Comparison of ENCODE assay signal across 9 mouse cellular contexts in the genomic region with DNA sequence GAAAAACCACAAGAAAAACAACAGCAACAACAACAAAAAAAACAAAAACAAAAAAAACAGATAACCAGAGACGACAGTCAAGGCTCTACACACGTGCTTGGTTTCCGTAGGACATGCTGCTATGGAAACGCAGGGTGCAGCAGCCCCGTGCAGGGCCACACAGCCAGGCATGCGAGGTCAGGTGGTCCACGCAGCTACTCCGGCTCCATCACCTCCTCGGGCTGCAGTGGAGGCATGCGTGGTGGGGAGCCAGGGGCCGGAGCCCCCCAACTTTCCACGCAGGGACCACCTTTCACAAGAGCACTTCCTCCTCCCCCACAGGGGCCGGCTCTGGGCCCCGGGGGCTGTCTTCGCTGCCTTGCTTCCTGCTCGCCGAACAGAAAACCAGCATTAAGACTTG. TPM values are rescaled to one million over a fixed set of nuclear protein-coding genes. Genes with fewer than 3 reads are reported as not detected.
DNase-seq lines count a peak whose midpoint lies in the region; ATAC-seq and TF ChIP-seq lines count a peak whose summit lies in the region.
"Had no signal": no experiment of that assay in that cellular context is flagged by ENCODE, and none has a peak within 500 bp of the region (broad histone marks: within the 10 kb centered on the region; RNA-seq: fewer than 3 reads in every experiment).

No protein-coding gene starts in this region.

- peaks cover 25% of the 10 kb centered on the region for H3K4me1 ChIP-seq in heart, embryonic 13.5 days
- H3K4me1 ChIP-seq in spleen, adult 2 months (ENCODE audit: control insufficient read depth, insufficient read depth, insufficient read length), result peaks cover 16% of the 10 kb centered on the region; the same call in 1 of the 2 replicates
- peaks cover 17% of the 10 kb centered on the region for H3K4me1 ChIP-seq in liver, postnatal 0 days (ENCODE audit: insufficient read depth)

- ATAC-seq in heart, embryonic 13.5 days (ENCODE audit: extremely low read depth, insufficient number of reproducible peaks, low FRiP score, low TSS enrichment), result no peak
- ATAC-seq in liver, postnatal 0 days, result no peak

- no peak for DNase-seq in heart, postnatal 36 days
- no peak for DNase-seq in spleen, adult 2 months (ENCODE audit: low read depth in 1 of 2, low spot score in 2 of 2)
- no peak for DNase-seq in spleen, postnatal 4 days (ENCODE audit: low spot score in 2 of 2)
- DNase-seq in liver, postnatal 0 days, result no peak
- DNase-seq in layer of hippocampus, postnatal 14 days (ENCODE audit: low spot score in 2 of 2), result no peak
- no peak for DNase-seq in right cerebral cortex, adult 18-20 months
- DNase-seq in layer of hippocampus, adult 8-10 months (ENCODE audit: low spot score in 2 of 2), result no peak
- DNase-seq: midbrain, embryonic 14.5 days had no signal

- H3K4me3 ChIP-seq in heart, embryonic 13.5 days, result no peak overlapping the region
- peak overlapping the region; percentile 29; the same call in 1 of the 2 replicates for H3K4me3 ChIP-seq in spleen, adult 2 months (ENCODE audit: extremely low read depth, insufficient read depth, insufficient read length)
- peak overlapping the region; percentile 10; the same call in 1 of the 2 replicates for H3K4me3 ChIP-seq in liver, postnatal 0 days (ENCODE audit: low read depth, low read length)

- H3K36me3 ChIP-seq in heart, embryonic 13.5 days, result peaks cover 20% of the 10 kb centered on the region
- H3K36me3 ChIP-seq in spleen, adult 2 months (ENCODE audit: control insufficient read depth, insufficient read depth, low read length), result peaks cover 2% of the 10 kb centered on the region; the same call in 1 of the 2 replicates
- no peaks in the 10 kb centered on the region; the same call in 1 of the 2 replicates for H3K36me3 ChIP-seq in liver, postnatal 0 days (replicated peaks; ENCODE audit: insufficient read depth, low read length)

- H3K9me3 ChIP-seq in heart, embryonic 13.5 days, result no peaks in the 10 kb centered on the region
- H3K9me3 ChIP-seq in liver, postnatal 0 days (ENCODE audit: low read length), result no peaks in the 10 kb centered on the region

- H3K4me2 ChIP-seq in heart, embryonic 13.5 days, result peak overlapping the region; percentile 27
- H3K4me2 ChIP-seq in liver, postnatal 0 days (ENCODE audit: low read depth, low read length), result peak overlapping the region; percentile 55

- WGBS in heart, embryonic 13.5 days, result 56% methylated on average over 17 of the region's 17 CpGs
- WGBS in spleen, adult 2 months, result 9% methylated on average over 17 of the region's 17 CpGs
- 25% methylated on average over 17 of the region's 17 CpGs for WGBS in liver, postnatal 0 days (ENCODE audit: insufficient replicate concordance)

- H3K27me3 ChIP-seq in heart, embryonic 13.5 days (replicated peaks), result no peaks in the 10 kb centered on the region
- no peaks in the 10 kb centered on the region for H3K27me3 ChIP-seq in spleen, adult 2 months (ENCODE audit: control insufficient read depth, insufficient read depth, low read length)
- H3K27me3 ChIP-seq in liver, postnatal 0 days (ENCODE audit: insufficient read depth, low read length), result no peaks in the 10 kb centered on the region

- TF ChIP-seq EP300 in liver, postnatal 0 days (IDR thresholded peaks at IDR 0.05; ENCODE audit: low read depth), result no peak

- intact Hi-C loops in heart, postnatal 36 days (cut with DNase I), result no loop called here

- TF ChIP-seq CTCF in spleen, adult 2 months (IDR thresholded peaks at IDR 0.05; ENCODE audit: extremely low read depth, insufficient read depth, insufficient read length, insufficient replicate concordance), result no peak
- TF ChIP-seq CTCF in liver, postnatal 0 days (IDR thresholded peaks at IDR 0.05; ENCODE audit: low read depth), result no peak

- TF ChIP-seq POLR2A in spleen, adult 2 months (IDR thresholded peaks at IDR 0.05; ENCODE audit: low read depth, low read length), result no peak

- H3K27ac ChIP-seq in heart, embryonic 13.5 days (replicated peaks), result no peak overlapping the region
- no peak overlapping the region for H3K27ac ChIP-seq in spleen, adult 2 months (ENCODE audit: insufficient read depth, low read length)
- H3K27ac ChIP-seq in liver, postnatal 0 days (ENCODE audit: low read depth), result no peak overlapping the region

- no peak overlapping the region for H3K9ac ChIP-seq in heart, embryonic 13.5 days
- H3K9ac ChIP-seq in liver, postnatal 0 days (replicated peaks), result no peak overlapping the region; the same call in 1 of the 2 replicates

RNA-seq across cellular contexts. Expression of a gene that starts 26.5 kb away (rescaled TPM):
- 14.4 and 18.8 TPM in 2 replicates for polyA plus RNA-seq in heart, embryonic 13.5 days (2015; fragmentation: Nextera tagmentation; extraction: Ambion mirVana)
- total RNA-seq in heart, postnatal 36 days (2021), result 10 to 100 TPM; 18.9 to 20.5 TPM
- 58.3 and 59.2 TPM in 2 replicates for polyA plus RNA-seq in spleen, adult 2 months (2012; rRNA removed)
- 36.0 and 36.2 TPM in 2 replicates for polyA plus RNA-seq in liver, postnatal 0 days (2015; fragmentation: Nextera tagmentation; extraction: Ambion mirVana)
- 10 to 100 TPM; 11.0 to 11.4 TPM for total RNA-seq in layer of hippocampus, postnatal 14 days (2021)
- total RNA-seq in layer of hippocampus, adult 8-10 months (2022), result 10 to 100 TPM; 16.6 to 28.6 (median 20.2) TPM

RNA-seq across cellular contexts. Expression of a gene that starts 45.3 kb away (rescaled TPM):
- polyA plus RNA-seq in heart, embryonic 13.5 days (2015; fragmentation: Nextera tagmentation; extraction: Ambion mirVana), result 14.0 and 14.5 TPM in 2 replicates
- 10 to 100 TPM in 1 of 2 experiments, 1 to 10 TPM in 1; 9.2 to 11.2 TPM for total RNA-seq in heart, postnatal 36 days (2021)
- polyA plus RNA-seq in spleen, adult 2 months (2012; rRNA removed), result 21.2 and 28.3 TPM in 2 replicates
- polyA plus RNA-seq in liver, postnatal 0 days (2015; fragmentation: Nextera tagmentation; extraction: Ambion mirVana), result 9.7 and 10.6 TPM in 2 replicates
- total RNA-seq in layer of hippocampus, postnatal 14 days (2021), result 100 to 1,000 TPM; 116 to 120 TPM
- total RNA-seq in layer of hippocampus, adult 8-10 months (2022), result 10 to 100 TPM; 87.3 to 96.2 (median 93.0) TPM

Comparison
In these comparisons a context has a peak if more than half of its experiments do, and no peak if none do; other contexts are left out.
1. RNA of a gene that starts 45.3 kb away (total RNA-seq): 116 to 120 TPM in layer of hippocampus, postnatal 14 days and 87.3 to 96.2 TPM in layer of hippocampus, adult 8-10 months; 9.2 to 11.2 TPM in heart, postnatal 36 days; every median in the first group is over 4 times any median in the second.